Mouse (Mus musculus) NIH3T3 (cell line): Measurements from ENCODE around the gene Parp9.

Source experiments
- DNase-seq: peaks from one replicate; pipeline ENCODE4 v3.0.0-alpha.2; 2012; ENCODE audit warnings: low read depth

Gene Parp9

DNA sequence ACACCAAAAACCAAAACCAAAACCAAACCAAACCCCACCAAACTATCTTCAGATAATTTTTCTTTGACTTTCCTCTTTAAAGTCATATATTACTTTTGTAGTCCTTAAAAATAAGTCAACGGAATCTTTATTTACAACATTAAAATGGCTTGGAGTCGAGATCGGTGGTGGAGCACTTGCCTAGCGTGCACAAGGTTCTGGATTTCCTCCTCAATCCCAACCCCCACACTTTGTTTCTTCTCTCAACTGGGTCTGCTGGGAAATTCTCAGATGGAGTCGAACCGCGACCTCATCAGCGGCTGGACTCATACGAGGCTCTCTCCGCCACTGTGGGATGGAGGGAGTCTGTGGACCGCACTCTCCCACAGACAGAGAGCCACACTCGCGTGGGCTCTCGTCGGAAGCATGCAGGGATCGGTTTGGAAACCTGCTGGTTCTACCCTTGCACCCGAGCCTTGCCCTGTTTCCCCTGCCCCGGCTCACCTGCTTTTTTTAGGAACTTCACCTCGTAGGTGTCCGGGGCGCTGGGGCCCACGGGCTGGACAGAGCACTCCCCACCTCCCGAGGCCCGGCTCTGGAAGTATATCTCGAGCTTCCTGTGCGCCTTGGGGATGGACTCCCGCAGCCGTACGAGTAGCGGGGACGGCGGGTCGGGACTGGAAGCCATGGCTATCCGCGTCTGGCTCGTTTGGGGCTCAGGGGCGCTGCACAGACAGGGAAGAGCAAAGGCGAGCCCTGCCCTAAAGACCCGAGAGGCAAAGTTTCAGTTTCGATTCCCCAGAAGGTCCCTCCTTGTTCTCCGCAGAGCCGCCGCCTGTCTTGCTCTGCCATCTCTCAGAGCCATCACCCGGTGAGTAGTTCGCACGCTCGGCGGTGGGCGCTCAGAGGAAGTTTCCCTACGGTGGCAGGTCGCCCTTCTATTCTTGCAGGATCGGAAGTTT lies at the start of gene Parp9, which contains the start of gene Dtx3l:
Parp9 (plus strand) TSS at position 260 of the 941 bp plus-strand sequence.
Dtx3l (minus strand) TSS at position 941 of the 941 bp plus-strand sequence.
- DNase-seq = peak; percentile 68

DNA sequence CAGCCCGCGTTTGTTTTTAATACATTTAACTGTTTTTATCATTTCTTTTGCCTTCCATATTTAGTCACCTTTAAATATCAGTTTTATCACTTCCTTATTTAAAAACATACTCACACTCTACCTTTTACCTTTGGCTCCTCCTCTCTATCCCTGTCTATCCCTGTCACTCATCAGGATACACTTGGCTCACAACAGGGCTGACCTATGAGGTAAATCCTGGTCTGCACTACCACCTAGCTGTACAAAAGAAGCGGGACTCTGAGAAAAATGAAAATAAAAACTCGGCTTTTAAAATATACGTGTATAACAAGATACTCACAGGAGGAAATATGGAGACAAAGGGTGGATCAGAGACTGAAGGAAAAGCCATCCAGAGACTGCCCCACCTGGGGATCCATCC lies 49.4 kb upstream of the Parp9 start:
- no peak for DNase-seq

DNA sequence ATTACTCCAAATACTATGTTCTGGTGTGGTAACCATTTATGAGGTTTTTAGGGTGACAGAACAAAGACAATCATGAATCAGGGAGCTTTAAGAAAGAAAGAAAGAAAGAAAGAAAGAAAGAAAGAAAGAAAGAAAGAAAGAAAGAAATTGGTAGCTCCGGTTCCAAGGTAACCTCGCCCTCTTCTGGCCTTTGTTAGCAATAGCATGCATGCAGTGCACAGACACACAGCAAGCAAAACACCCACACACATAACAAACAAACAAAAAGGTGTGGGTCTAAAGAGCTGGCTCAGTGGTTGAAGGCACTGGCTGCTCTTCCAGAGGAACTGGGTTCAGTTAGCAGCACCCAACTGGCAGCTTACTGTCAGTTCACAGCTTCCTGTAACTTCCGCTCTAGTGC lies 47.6 kb upstream of the Parp9 start:
- no peak for DNase-seq

DNA sequence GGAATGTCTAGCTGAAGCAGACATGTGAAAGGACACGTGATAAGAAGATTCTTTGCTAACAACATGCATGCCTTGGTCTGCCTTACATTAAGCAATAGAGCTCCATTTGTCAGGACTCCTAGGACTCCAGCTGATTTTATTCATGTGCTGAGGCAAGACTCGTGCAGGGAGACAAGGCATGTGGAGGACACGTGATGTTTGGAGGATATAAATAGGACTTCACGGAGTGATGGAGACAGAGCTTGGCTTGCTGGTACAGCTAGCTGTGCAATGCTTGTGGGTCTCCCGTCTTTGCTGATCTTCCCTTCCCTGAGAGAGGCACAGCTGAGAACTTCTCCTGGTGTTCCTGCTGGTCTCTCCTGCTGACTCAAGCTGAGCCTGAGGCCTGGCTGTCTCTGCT lies 46.7 kb upstream of the Parp9 start:
- DNase-seq = peak; percentile 32

DNA sequence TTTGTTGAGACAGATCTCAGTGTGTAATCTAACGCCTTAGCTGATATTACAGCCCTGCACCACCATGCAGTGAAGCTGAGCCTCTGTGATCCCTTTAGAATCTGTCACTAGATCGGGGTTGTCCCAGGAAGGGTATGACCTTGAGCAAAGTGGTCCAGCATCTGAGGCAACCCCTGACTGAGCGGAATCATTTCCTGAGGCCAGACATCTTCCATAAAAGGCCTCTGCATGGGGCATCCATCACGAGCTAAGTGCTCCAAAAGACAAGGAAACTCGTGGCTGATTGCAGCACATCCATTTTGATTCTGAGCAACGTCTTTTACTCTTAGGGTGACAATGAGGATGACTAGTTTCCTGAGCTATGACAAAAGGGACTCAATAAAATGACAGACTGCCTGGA lies 43.3 kb upstream of the Parp9 start:
- no peak for DNase-seq

DNA sequence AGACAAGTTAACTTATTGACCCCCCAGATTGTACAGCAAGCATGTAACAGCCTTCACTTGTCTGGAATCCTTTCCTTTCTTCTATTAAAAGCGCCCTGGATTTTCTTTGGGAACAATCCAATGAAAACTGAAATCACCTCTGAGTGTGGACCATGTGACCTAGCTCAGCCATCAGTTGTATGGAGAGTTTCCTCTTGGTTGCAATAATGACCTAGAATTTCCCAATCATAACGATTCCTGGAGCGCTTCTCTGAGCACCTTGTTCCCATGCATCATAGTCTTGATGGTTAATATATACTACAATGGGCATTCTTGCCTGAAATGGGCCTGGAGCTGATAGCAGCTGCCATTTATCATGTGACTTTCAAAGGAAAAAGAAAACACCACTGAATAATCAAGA lies 37.7 kb upstream of the Parp9 start:
- no peak for DNase-seq

DNA sequence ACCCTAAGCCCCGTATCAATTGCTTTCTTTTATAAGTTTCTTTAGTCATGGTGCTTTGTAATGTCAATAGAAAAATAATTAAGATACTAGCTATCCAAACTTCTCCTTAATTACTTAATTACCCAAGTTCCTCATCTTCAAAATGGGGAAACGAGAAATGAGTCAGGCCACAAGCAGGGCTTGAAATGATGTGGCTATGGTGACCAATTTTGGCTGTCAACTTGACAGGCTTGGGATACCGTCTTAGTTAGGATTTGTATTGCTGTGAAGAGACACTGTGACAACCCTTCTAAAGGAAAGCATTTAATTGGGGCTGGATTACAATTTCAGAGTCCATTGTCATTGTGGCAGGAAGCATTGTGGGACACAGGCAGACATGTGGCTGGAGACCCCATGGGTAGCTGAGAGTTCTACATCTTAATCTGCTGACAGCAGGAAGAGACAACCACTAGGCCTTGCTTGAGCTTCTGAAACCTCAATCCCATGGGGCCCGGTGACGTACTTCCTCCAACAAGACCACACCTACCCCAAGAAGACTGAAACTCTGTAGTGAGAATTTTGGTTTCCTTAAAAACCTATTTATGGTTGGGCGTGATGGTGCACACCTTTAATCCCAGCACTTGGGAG lies 35.1 kb upstream of the Parp9 start:
- no peak for DNase-seq

DNA sequence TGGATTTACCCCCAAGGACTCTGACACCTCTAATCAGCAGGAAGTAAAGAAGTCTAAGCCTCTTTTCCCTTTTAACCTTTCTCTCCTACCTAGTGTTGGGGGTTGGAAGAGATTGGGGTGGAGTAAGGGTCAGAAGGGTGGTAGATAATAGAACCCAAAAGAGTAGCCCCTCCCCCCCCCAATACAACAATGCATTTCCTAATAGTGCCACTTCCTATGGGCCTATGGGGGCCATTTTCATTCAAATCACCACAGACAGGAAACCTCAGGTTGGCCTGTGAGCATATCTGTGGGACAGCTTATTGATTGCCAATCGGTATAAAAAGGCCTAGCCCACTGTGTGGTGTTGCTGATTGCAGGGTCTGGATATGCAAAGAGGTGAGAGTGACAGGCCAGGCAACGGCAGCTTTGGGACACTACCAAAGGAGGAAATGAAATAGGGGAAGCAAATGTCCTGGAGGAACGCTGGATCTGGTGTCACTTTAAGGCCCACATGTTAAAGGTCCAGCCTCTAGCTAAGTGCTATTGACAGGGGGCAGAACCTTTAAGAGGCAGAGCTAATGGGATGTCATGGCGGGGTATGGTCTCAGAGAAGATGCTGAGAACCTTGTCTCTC lies 34.0 kb upstream of the Parp9 start:
- DNase-seq = no peak

DNA sequence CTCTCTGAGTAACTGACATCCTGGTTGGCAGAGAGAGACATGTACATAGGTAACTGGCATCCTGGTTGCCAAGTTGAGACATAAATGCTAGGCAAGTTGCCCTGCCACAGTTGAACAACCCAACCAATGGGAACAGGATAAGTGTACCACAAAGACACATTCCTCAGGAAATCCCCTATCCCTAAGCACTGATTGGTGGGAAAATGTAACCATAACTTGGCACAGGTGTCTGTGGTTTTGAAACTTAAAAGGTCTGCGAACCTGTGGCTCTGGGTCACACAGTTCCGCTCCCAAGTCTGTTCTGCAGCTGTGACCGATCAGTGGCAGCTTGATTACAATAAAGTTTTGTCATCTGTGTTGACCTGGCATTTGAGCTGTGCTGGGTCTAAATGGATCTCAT lies 32.9 kb upstream of the Parp9 start:
- DNase-seq = peak; percentile 9

DNA sequence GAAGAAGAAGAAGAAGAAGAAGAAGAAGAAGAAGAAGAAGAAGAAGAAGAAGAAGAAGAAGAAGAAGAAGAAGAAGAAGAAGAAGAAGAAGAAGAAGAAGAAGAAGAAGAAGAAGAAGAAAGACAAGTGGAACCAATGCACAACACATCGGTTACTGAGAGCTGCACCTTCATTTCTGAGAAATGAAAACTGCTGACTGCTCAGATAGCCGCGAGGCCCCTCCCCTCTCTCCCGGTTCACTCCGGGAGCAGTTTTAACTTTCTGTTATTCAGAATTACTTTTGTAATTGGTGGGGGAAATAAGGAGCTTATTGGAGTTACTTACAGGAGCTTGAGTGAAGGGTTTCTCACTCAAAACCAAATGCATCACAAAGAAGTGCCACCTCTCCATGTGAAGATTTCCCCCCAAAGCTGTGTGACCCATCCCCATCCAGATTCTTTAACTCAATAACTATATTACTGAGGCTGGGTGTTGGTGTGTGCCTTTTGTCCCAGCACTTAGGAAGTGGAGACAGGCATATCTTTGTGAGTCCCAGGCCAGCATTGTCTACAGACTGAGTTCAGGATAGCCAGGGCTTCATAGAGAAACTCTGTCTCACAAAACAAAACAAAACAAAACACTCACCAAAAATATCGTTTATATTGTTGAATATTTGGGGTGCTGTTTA lies 32.3 kb upstream of the Parp9 start:
- DNase-seq = no peak

DNA sequence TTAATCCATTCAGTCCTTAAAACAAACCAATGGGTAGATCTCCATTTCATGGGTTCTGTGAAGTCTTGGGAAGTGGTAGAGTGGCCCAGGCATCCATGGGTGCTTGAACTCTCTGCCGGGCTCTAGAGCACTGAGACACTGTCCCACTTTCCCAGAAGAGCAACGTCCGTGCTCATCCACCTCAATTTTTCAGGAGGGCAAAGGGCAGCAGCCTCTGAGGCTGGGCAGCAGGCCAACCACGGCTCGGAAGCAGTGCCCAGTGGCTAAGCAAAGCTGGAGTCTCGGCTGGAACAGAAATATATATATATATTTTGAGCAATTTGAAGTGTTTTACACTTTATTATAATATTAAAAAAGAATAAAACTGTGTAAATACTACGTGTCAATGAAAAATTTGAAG lies 31.4 kb upstream of the Parp9 start:
- DNase-seq = no peak

DNA sequence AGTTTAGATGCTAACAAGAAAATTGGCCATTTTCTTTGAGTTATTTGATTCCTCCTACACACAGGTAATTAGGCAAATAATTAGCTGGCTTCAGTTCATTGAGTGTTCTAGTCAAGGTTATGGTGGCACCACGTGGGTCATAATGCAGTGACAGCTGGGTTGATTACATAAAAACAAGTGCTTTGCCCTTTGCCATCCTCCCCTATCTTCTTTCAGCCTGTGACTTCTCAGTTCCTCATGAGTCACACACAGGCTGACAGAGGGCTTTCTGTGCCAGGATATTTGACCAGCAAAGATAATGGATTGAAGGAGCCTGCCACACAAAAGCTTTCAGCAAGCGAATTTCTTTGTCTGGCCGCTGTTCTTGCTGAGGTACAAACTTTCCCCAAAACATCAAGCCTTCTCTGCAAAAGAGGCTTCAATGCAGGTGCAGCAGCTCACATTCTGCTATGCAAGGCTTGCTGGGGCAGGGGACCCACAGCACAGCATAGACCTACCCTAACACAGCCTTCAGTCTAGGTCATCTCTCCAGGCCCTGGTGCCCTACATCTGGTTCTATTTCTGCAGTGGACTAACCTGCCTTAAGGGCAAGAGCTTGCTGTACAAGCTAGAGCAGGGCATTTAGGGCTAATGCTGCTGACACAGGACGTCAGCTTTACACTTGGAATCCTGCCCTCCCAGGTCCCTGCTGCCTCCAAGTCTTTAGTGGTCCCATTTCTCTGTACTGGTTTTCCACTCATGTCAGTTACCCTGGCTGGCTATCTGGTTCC lies 30.7 kb upstream of the Parp9 start:
- no peak for DNase-seq

DNA sequence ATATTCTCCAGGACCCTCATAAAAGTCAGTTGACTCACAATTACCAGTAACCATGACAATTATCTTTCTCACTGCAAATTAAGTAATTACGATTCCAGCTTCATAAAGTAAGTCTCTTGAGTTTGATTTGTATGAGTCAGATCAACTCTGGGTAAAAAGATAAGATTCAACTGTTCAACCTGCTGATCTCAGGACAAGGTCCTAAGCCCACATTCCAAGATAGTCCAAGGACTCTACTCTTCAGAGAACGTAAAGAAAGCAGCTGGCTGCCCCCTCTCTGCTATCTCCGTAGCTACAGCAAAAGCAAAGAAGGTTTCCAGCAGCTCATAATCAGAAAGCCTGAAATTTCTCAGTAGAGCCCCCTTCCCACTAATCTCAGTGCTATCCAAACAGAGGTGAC lies 26.8 kb upstream of the Parp9 start:
- DNase-seq = no peak

DNA sequence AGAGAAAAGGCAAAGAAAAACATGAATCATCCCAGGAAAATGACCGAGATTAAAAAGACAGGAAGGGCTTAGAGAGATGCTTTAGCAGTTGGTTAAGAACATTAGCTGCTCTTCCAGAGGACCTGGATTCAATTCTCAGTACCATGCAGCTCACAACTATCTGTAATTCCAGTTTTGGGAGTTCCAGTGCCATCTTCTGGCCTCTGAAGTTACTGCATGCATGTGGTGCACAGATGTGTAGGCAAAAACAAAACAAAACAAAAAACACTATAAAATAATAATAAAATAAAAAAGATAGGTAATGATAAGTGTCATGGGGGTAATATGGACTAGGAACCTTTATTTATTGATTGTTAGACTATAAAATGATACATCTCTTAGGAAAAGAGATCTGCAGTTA lies 24.7 kb upstream of the Parp9 start:
- DNase-seq = peak; percentile 51

DNA sequence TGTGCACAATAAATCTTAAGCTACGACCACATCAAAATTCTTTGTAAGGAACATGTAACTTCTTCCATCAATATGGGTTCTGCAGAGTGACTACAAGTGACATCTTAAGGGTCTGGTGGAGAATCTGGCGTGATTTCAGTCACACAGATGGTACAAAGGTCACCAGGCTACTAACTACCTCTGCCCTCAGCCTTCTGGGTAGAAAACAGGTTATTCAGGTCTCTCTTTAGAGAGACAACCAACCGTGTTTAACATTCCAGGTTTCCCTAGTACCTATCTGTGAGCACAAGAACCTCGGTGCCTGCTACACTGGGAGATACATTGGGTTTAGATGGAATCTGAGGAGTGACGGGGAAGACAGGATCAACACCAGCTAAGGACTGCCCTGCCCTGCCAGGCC lies 24.0 kb upstream of the Parp9 start:
- DNase-seq = no peak

DNA sequence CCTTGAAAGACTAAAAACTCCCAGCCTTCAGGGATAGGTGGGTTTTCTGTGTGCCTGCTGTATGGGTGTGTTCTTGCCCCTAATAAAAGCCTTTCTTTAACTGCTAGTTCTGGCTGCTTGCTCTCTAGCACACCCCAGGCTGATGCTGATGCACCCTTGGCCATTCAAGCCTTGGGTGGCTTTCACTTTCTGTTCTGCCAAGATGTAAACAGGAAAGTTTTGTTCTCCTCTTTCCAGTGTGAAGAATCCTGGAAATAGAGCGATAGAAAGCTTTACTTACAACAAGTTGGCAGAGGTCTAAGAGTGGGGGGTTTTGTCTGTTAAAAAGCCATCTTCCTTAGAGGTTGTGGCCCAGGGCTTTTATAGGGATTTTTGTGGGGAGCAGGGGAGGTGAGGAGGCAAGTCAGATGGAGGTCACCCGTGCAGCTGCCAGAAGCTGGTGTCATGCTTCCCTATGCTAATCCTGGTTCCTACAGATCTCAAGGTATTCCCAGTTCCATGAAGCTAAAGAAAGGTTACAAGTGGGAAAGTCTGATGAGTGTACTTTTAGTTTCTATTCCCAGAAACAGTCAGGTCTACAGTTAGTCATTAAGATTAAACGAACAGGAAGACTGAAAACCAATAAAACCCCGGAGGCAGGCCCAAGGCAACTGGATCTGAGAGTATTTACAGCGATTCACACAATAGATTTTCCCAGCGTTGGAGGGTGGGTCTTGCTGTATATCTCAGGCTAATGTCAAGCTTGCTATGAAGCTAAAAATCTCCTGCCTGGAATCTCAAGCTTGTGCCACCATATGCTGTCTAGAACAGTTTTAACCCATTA lies 19.3 kb upstream of the Parp9 start:
- DNase-seq = peak; percentile 25

DNA sequence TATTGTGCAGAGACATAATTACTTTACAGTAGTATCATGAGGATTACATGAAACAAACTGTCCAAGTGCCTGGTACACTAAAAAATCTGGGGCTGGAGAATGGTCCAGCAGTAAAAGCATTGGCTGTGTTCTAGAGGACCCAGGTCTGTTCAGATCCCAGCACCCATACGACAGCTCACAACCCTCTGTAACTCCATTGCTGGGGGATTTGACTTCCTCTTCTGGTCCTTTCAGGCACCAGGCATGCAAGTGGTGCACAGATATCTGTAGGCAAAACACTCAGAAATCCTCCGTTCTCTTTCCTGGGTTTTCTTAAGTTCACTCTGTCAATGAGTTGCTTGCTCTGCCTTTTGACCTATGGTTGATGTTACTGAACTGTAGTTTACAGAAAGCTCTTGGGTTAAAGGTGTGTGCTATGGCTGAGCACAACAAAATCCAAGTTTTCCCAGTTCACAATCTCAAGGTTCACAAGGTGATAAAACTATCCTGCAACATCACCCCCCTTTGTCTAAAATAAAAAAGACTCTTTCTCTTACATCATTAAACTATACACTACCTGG lies 16.5 kb upstream of the Parp9 start:
- DNase-seq = no peak

DNA sequence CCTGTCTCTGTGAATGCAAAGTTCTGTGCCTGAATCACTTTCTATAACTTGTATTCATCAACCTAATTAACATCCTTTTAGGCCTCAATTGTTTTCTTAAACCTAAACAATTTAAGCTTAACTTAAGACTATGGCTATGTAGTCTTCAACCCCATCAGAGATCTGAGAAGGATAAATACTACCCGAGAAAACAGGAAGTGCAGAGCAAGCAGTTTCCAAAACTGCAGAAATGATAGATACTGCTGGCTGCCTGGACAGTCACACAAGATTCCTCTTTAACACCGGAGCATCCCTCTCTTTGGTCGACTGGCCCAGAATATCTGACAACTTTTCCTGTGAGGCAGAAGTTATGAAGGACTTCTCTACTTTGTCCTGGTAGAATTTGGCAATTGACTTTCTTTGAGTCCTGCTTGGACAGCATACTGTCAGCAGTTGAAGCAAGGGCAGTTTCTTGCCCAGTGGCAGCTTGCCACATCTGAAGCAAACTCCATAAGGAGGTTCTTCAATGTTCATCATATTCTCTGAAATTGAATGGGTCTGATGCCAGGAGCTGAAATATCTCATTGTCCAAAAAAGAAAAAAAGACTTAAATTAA lies 15.9 kb upstream of the Parp9 start:
- DNase-seq = no peak

DNA sequence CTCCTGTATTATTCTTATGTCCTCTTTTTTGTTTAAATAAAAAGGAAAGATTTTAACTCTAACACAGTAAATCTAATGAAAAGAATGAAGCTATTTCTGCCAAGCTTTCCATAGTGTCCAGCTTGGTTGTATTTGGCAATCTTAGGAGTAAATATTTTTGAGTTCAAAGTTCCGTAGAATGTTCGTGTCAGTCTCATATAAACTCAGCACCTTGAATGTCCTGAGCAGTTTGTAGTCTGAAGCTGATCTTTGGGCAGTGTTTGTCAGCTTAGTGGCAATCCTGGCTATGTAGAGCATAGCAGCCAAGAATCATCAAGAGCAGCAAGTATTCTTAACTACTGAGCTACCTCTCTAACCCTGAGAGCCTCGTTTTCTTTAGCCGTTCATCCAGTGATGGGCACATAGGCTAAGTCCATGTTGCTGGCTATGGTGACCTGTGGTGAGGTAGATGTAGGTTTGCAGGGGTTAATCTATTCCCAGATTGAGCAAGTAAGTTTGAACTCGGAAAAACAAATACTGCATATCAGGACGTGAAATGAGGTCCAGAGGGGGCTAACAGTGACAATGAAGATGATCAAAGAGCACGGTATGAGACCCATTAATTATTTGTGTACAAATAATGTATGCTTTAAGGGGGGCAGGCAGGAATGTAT lies 14.6 kb upstream of the Parp9 start:
- DNase-seq = no peak

DNA sequence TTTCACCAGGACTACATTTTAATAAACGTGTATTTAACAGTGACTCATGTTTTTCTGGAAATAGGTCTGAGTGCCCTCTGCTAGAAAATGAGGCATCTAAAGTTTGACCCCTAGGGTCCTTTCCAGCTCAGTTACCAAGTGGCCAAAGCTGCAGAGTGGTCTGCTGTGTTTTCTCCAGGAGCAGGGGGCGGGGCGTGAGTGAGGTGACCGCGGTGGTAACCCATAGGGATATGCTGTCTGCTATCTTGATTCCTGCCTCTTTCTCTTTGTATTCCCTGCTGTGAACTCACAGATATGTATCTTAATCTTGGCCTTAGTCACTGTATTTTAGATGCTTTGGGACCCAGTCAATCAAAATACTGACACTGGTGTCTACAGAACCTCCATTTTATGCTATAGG lies 13.9 kb upstream of the Parp9 start:
- no peak for DNase-seq
